Mouse (Mus musculus) midbrain, postnatal 0 days (tissue): Measurements from ENCODE around the gene Lrrc8c. TPM values are rescaled to one million over a fixed set of nuclear protein-coding genes. Genes with fewer than 3 reads are reported as not detected.
A peak's percentile ranks its signal among the peaks of the same experiment; 100 is the strongest.

Source experiments
- ATAC-seq: fragments of 200-750 bp; cut with Nextera tagmentation; 2 replicates; pipeline ENCODE4 v1.8.0; 2017; ENCODE audit warnings: moderate number of reproducible peaks, mild to moderate bottlenecking, moderate TSS enrichment, moderate library complexity; ENCODE audit not compliant: low FRiP score
- DNase-seq: peaks from one replicate; pipeline ENCODE4 v3.0.0-alpha.2; 2015; ENCODE audit warnings: low spot score
- H3K27ac ChIP-seq: fragments of 300-500 bp; sonication (generic); 2 replicates; pipeline ENCODE4 v1.5.1; 2014; ENCODE audit warnings: low read depth, mild to moderate bottlenecking, low read length, mixed read lengths
- H3K27me3 ChIP-seq: fragments of 300-500 bp; sonication (generic); 2 replicates; pipeline ENCODE4 v1.6.1; 2014; ENCODE audit warnings: low read length, control low read depth, mixed read lengths; ENCODE audit not compliant: insufficient read depth
- H3K36me3 ChIP-seq: fragments of 300-500 bp; sonication (generic); 2 replicates; pipeline ENCODE4 v1.6.1; 2014; ENCODE audit warnings: low read length, control low read depth, mixed read lengths; ENCODE audit not compliant: insufficient read depth
- H3K4me1 ChIP-seq: fragments of 300-500 bp; sonication (generic); 2 replicates; pipeline ENCODE4 v1.6.1; 2014; ENCODE audit warnings: mild to moderate bottlenecking, control low read depth, antibody characterized with exemption, low read length, mixed read lengths; ENCODE audit not compliant: insufficient read depth
- H3K4me2 ChIP-seq: fragments of 300-500 bp; sonication (generic); 2 replicates; pipeline ENCODE4 v1.6.1; 2014; ENCODE audit warnings: low read depth, mild to moderate bottlenecking, low read length, mixed read lengths; ENCODE audit not compliant: poor library complexity, severe bottlenecking
- H3K4me3 ChIP-seq: fragments of 300-500 bp; sonication (generic); 2 replicates; pipeline ENCODE4 v1.5.1; 2014; ENCODE audit warnings: low read depth, mild to moderate bottlenecking, low read length, moderate library complexity
- H3K9ac ChIP-seq: fragments of 300-500 bp; sonication (generic); replicated peaks from 2 replicates; pipeline ENCODE4 v1.6.1; 2014; ENCODE audit warnings: mild to moderate bottlenecking, low read length, moderate library complexity, mixed read lengths; ENCODE audit not compliant: poor library complexity, severe bottlenecking
- H3K9me3 ChIP-seq: fragments of 300-500 bp; sonication (generic); 2 replicates; pipeline ENCODE4 v1.6.1; 2016; ENCODE audit warnings: low read length, control low read depth
- CTCF ChIP-seq: IDR thresholded peaks from 2 replicates; pipeline ENCODE4 v1.5.1; 2016; ENCODE audit warnings: antibody characterized with exemption, mild to moderate bottlenecking
- WGBS: fragments of 180-500 bp; shearing (Covaris S2); extraction: QIAGEN DNeasy Blood & Tissue Kit; methylation state at CpG from one replicate; pipeline ENCODE4 v1.1.7; 2014; 5-methylcytosine and 5-hydroxymethylcytosine counted together
- polyA plus RNA-seq: library from polyadenylated mRNA; unstranded; fragments of >200 nt; fragmentation: Nextera tagmentation; extraction: Ambion mirVana; gene quantifications from 2 replicates; pipeline ENCODE4 v1.2.1, GENCODE M21; 2015
- total RNA-seq: library from RNA; depleted of rRNA; stranded (reverse); fragments of >200 nt; gene quantifications from 2 replicates; pipeline ENCODE4 v1.2.3, GENCODE M21; 2014

The Lrrc8c gene
- total and polyA plus RNA-seq, 2 experiments from 2014 or later: 11.6 to 14.7 TPM

DNA sequence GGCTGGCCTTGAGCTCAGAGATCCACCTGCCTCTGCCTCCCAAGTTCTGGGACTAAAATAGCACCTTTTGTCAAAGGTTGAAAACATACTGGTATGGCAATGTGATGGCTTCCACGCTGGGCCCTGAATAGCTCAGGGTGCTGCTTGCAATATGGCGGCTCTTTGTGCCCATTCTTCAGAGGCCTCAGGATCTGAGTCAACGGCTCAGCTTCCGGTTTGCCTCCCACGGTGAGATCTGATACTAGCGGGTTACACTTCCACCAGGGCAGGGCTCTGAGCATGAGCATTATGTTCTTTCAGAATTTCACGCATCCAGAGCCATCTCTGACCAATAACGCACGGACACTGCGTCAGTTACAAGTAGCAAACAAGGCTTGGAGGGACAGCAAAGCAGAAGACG, 120.2 kb downstream of the Lrrc8c start:
- WGBS: 93% methylated on average over 11 of the region's 11 CpGs
- H3K36me3 ChIP-seq: no peaks in the 10 kb centered on the region
- no peaks in the 10 kb centered on the region for H3K27me3 ChIP-seq
- TF ChIP-seq CTCF: no peak
- ATAC-seq (no peak), DNase-seq (no peak)
- H3K4me2 ChIP-seq: no peak overlapping the region
- no peaks in the 10 kb centered on the region for H3K9me3 ChIP-seq
- no peak overlapping the region for H3K27ac ChIP-seq
- no peak overlapping the region for H3K4me3 ChIP-seq
- H3K9ac ChIP-seq: no peak overlapping the region
- H3K4me1 ChIP-seq: no peaks in the 10 kb centered on the region

DNA sequence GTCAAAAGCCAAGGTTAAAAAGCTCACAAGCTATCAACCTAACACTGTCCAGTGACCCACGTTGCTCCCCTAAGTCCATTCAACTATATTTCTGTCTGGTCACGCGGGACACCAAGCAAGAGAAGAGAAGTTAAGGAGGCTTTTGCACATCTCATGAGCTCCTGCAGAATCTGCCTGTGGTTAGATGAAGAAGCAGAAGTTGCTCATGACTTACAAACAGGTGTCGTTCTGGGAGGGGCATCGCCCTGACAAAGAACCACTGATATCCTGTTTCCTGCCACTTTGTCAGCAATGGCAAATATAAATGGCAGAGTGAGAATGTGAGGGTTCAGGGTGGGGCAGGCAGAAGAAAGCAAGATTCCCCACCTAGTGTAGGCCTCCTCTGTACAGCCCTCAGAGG, 123.3 kb downstream of the Lrrc8c start:
- 91% methylated on average over 5 of the region's 5 CpGs for WGBS

DNA sequence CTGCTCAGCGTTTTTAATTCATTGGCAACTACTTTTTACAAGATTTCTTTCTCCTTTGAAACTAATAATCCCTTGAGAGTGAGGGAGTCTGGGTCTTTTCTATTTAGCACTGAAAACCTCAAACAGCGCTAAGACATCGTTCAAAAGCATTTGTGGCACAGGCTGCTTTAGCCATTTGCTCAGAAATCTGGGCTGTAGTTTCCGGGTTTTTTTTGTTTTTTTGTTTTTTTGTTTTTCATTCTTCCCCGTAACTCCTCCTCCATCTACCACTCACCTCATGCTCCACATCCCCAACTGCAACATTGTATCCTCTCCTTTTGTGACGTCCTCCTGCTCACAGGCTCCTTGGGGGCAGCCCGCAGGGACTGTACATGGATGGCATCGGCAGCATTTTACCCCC, 124.1 kb downstream of the Lrrc8c start:
- Histone ChIP-seq H3K4me2 (no peak overlapping the region), H3K27me3 (no peaks in the 10 kb centered on the region), H3K36me3 (no peaks in the 10 kb centered on the region), H3K27ac (no peak overlapping the region), H3K4me3 (no peak overlapping the region), H3K9ac (no peak overlapping the region), H3K4me1 (no peaks in the 10 kb centered on the region), H3K9me3 (no peaks in the 10 kb centered on the region)
- DNase-seq (no peak), ATAC-seq (no peak)
- TF ChIP-seq CTCF: no peak
- WGBS: 64% methylated on average over 8 of the region's 8 CpGs

More for the DNA sequence above, 123.3 kb downstream of the Lrrc8c start:
- Histone ChIP-seq H3K4me1 (no peaks in the 10 kb centered on the region), H3K4me3 (no peak overlapping the region), H3K4me2 (no peak overlapping the region), H3K9me3 (no peaks in the 10 kb centered on the region), H3K9ac (no peak overlapping the region), H3K27me3 (no peaks in the 10 kb centered on the region), H3K36me3 (no peaks in the 10 kb centered on the region), H3K27ac (no peak overlapping the region)
- no peak for TF ChIP-seq CTCF
- ATAC-seq (no peak), DNase-seq (no peak)

DNA sequence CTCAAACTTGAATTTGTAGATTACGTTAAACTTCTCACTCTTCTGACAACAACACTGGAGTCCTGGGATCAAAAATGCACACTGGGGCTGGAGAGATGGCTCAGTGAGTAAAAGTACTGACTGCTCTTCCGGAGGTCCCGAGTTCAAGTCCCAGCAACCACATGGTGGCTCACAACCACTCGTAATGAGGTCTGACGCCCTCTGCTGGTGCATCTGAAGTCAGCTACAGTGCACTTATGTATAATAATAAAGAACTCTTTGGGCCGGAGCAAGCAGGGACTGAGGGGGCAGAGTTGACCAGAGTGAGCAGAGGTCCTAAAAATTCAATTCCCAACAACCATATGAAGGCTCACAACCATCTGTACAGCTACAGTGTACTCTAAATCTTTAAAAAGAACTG, 125.0 kb downstream of the Lrrc8c start:
- H3K9ac ChIP-seq: no peak overlapping the region
- no peak overlapping the region for H3K27ac ChIP-seq
- peak; percentile 27; the same call in 1 of the 2 replicates for TF ChIP-seq CTCF
- ATAC-seq (no peak), DNase-seq (no peak)
- 87% methylated on average over 6 of the region's 6 CpGs for WGBS
- H3K4me3 ChIP-seq: no peak overlapping the region
- H3K36me3 ChIP-seq: no peaks in the 10 kb centered on the region
- no peaks in the 10 kb centered on the region for H3K27me3 ChIP-seq
- H3K9me3 ChIP-seq: no peaks in the 10 kb centered on the region
- no peak overlapping the region for H3K4me2 ChIP-seq
- no peaks in the 10 kb centered on the region for H3K4me1 ChIP-seq

DNA sequence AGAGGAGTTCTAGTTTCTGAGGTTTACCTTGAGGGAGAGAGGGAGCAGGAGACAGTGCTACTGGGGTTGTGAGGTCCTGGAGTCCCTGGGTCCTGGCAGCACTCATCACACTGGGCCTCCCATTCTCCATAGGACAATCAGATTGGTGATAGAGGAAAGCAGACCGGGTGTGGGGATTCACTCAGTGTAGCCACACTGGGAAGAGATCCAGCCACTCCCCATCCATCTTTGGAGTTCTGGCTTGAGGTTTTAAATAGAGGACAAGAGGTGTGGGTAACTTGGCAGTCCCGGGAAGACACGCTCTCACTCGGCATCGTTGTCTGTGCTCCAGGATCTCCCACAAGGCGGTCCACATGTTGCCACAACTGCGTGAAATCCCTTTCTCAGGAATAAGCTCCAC, 127.9 kb downstream of the Lrrc8c start:
- Histone ChIP-seq H3K9ac (no peak overlapping the region), H3K36me3 (no peaks in the 10 kb centered on the region)

DNA sequence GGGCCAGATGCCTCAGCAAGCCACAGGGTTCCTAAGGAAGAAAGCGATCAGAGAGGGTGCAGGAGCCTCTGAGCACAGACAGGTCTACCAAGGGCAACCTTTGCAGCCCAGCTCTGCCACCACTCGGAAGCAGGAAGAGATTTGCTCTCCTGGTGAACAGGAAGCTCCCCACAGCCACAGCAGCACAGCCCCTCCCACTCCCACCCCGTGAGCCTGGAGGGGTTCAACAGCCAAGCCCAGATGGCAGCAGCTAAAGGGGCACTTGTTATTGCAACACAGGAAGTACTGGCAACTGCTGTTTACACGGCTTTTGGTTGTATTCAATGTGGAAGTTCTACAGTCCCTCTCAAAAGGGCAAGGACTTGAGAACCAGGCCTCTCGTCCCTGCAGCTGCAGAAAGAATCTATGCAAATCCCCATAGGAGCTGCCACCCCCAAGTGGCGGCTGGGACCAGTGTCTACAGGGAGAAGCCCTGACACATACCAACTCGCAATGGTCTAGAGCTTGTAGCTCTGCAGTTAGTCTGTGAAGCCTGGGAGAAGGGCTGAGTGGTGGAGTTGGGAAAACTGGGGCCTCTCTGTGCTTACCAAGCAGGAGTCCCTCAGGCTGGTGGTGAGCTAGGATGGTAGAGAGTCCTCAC, 129.6 kb downstream of the Lrrc8c start:
- Histone ChIP-seq H3K4me1 (no peaks in the 10 kb centered on the region), H3K27me3 (no peaks in the 10 kb centered on the region), H3K4me3 (no peak overlapping the region), H3K4me2 (no peak overlapping the region), H3K36me3 (no peaks in the 10 kb centered on the region), H3K9ac (no peak overlapping the region), H3K27ac (no peak overlapping the region), H3K9me3 (no peaks in the 10 kb centered on the region)
- DNase-seq (peak; percentile 32), ATAC-seq (no peak)
- 49% methylated on average over 7 of the region's 7 CpGs for WGBS
- TF ChIP-seq CTCF: no peak

More for the DNA sequence above, 127.9 kb downstream of the Lrrc8c start:
- Histone ChIP-seq H3K27ac (no peak overlapping the region), H3K27me3 (no peaks in the 10 kb centered on the region), H3K4me1 (no peaks in the 10 kb centered on the region), H3K9me3 (no peaks in the 10 kb centered on the region), H3K4me3 (no peak overlapping the region), H3K4me2 (no peak overlapping the region)
- DNase-seq (no peak), ATAC-seq (no peak)
- TF ChIP-seq CTCF: no peak
- 92% methylated on average over 7 of the region's 7 CpGs for WGBS
